Mouse (Mus musculus) pancreas, adult 10 weeks (tissue): ENCODE results near the gene Ptchd4. TPM values are rescaled to one million over a fixed set of nuclear protein-coding genes. Genes with fewer than 3 reads are reported as not detected.

Experiments used
- polyA plus RNA-seq: library from polyadenylated mRNA; stranded (reverse); fragments of 350-450 nt; fragmentation: Illumina TruSeq; extraction: RNeasy Lipid Tissue Mini Kit (QIAGEN cat#74804); gene quantifications from one replicate; pipeline ENCODE4 v1.2.3, GENCODE M21; 2015; ENCODE audit warnings: low read depth, low replicate concordance; ENCODE audit not compliant: insufficient read depth

Ptchd4 gene
- polyA plus RNA-seq, result not detected

DNA sequence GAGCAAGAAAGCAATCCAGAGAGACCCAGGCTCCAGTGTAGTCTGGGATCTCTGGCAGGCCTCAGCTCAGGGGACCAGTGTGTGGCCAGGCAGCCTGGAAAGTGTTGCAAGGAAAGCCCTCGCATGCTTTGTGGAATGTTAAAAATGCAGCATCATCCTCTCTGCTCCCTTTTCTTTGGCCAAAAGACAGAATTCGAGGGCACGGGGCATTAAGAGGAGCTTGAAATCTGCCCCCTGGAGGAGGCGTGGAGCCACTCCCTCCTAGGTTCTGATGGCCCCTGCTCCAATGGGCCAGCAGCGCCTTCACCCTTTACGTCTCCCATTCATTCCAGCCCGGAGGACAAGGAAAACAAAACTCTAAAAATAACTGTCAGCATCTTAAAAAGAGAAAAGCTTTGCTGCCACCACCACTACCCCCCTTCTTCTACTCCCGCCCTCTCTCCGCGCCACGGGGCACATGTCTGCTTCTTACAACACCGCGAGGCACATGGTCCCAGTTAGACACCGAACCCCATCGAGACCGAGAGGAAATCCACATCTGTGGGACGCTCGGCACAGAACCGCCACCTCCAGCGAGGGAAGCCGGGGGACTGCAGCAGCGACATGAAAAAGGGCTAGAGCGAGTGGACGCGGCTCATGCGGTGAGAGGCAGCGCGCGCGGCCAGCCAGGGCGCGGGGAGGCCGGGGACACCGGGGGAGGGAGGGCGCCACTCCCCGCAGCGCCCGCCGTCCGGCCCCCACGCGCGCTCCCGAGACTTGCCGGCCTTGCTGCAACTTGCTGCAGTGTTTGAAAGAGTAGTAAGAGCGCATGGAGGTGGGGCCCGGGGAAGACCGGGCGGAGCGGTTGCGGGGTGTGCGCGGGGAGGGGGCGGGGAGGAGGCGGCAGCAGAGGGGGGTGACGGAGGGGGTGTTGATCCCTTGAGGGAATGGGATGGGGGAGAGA is at the start of gene Ptchd4:
Gene Ptchd4, plus strand, starts transcription at position 279 of the 943 bp plus-strand sequence.

